Mouse (Mus musculus) cerebellum, adult 9-10 months (tissue): ENCODE results near the gene Gm572.
A peak's percentile ranks its signal among the peaks of the same experiment; 100 is the strongest.

Experiments used
- DNase-seq: peaks from one replicate; pipeline ENCODE4 v3.0.0; 2022

The Gm572 gene

GRCm38 (mm10) chr4:148643291-148644156 lies at the start of gene Gm572:
Gene Gm572 (plus strand): TSS chr4:148643317.
- no peak for DNase-seq

GRCm38 (mm10) chr4:148593996-148594395 lies 49.1 kb upstream of the Gm572 start:
- DNase-seq: peak; percentile 54

GRCm38 (mm10) chr4:148595916-148596315 lies 47.2 kb upstream of the Gm572 start:
- DNase-seq: no peak

- DNase-seq: no peak
Observed at GRCm38 (mm10) chr4:148596731-148597130, 46.4 kb upstream of the Gm572 start.

- DNase-seq: no peak
Observed at GRCm38 (mm10) chr4:148598826-148599225, 44.3 kb upstream of the Gm572 start.

GRCm38 (mm10) chr4:148600316-148600715 lies 42.8 kb upstream of the Gm572 start:
- DNase-seq: no peak

- DNase-seq: no peak
Observed at GRCm38 (mm10) chr4:148601871-148602270, 41.2 kb upstream of the Gm572 start.

- no peak for DNase-seq
Observed at GRCm38 (mm10) chr4:148602357-148603120, 40.6 kb upstream of the Gm572 start, which contains the start of gene Masp2. Gene Masp2 (plus strand): TSS chr4:148602554.

- no peak for DNase-seq
Observed at GRCm38 (mm10) chr4:148603376-148604139, 39.6 kb upstream of the Gm572 start.

- no peak for DNase-seq
Observed at GRCm38 (mm10) chr4:148604141-148604540, 39.0 kb upstream of the Gm572 start.

GRCm38 (mm10) chr4:148604541-148605165 lies 38.5 kb upstream of the Gm572 start:
- DNase-seq: peak; percentile 49

GRCm38 (mm10) chr4:148607758-148608157 lies 35.4 kb upstream of the Gm572 start:
- DNase-seq: peak; percentile 77

- DNase-seq: no peak
Observed at GRCm38 (mm10) chr4:148609805-148610204, 33.3 kb upstream of the Gm572 start.

- no peak for DNase-seq
Observed at GRCm38 (mm10) chr4:148610631-148611364, 32.3 kb upstream of the Gm572 start.

- no peak for DNase-seq
Observed at GRCm38 (mm10) chr4:148612557-148612956, 30.6 kb upstream of the Gm572 start.

- DNase-seq: no peak
Observed at GRCm38 (mm10) chr4:148613738-148614137, 29.4 kb upstream of the Gm572 start.

GRCm38 (mm10) chr4:148619805-148620204 lies 23.3 kb upstream of the Gm572 start:
- DNase-seq: no peak

GRCm38 (mm10) chr4:148620718-148621117 lies 22.4 kb upstream of the Gm572 start:
- DNase-seq: no peak

GRCm38 (mm10) chr4:148622485-148622884 lies 20.6 kb upstream of the Gm572 start:
- no peak for DNase-seq

- DNase-seq: no peak
Observed at GRCm38 (mm10) chr4:148623609-148624008, 19.5 kb upstream of the Gm572 start.

- DNase-seq: no peak
Observed at GRCm38 (mm10) chr4:148625010-148625409, 18.1 kb upstream of the Gm572 start.
